Mouse (Mus musculus): ENCODE measurements around the gene Lcor.

The Lcor gene

GRCm38 (mm10) chr19:41577576-41577975 is 95.1 kb downstream of the Lcor start:
- Histone ChIP-seq H3K27me3 (ENCODE audit: control insufficient read depth, insufficient read depth, low read length, poor library complexity, severe bottlenecking) (no peaks in the 10 kb centered on the region; the same call in 1 of the 2 replicates), H3K36me3 (ENCODE audit: control insufficient read depth, insufficient read depth, low read length, poor library complexity, severe bottlenecking) (peaks cover 4% of the 10 kb centered on the region)
- DNase-seq (ENCODE audit: low read depth, low spot score): no peak

- no peak for DNase-seq (ENCODE audit: low read depth, low spot score)
- Histone ChIP-seq H3K27me3 (ENCODE audit: control insufficient read depth, insufficient read depth, low read length, poor library complexity, severe bottlenecking) (no peaks in the 10 kb centered on the region; the same call in 1 of the 2 replicates), H3K36me3 (ENCODE audit: control insufficient read depth, insufficient read depth, low read length, poor library complexity, severe bottlenecking) (peaks cover 6% of the 10 kb centered on the region)
Observed at GRCm38 (mm10) chr19:41579311-41579920, 97.0 kb downstream of the Lcor start.

DNA sequence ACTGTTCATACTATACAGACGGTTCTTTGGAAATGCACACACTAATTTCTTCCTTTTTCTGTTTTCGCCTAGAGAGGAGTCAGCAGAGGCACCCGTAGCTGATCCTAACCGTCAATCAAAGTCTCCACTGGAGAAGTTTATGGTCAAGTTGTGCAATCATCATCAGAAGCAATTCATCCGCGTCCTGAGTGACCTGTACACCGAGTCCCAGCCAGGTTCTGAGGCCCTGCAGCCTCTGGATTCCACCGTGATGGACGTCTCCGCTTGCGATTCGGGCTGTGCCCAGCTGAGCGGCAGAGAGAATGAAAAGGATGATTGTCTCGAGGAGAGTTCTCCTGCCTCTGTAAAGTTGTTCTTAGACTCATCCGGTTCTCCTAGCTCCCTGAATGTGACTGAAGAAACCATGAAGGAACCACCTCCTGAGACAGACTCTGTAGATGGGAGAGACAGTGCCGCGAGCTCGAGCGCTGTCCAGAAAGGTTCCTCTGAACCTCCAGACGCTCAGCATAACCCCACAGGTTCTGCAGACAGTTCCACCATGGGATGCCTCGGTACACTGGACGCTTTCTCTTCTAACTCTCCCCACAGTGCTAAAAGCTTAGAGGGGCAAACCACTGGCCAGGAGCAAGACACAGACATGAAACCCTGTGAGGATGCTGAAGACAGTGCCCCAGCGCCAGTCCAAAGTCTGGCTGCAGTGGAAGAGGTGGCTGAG is 99.4 kb downstream of the Lcor start, which contains the start of gene Gm340:
TSS of gene Gm340 (plus strand) at position 665 of the 715 bp plus-strand sequence.
- H3K36me3 ChIP-seq (ENCODE audit: control insufficient read depth, insufficient read depth, low read length, poor library complexity, severe bottlenecking): peaks cover 9% of the 10 kb centered on the region
- no peak for DNase-seq (ENCODE audit: low read depth, low spot score)
- no peaks in the 10 kb centered on the region; the same call in 1 of the 2 replicates for H3K27me3 ChIP-seq (ENCODE audit: control insufficient read depth, insufficient read depth, low read length, poor library complexity, severe bottlenecking)

GRCm38 (mm10) chr19:41582918-41583514 is 100.6 kb downstream of the Lcor start:
- H3K27me3 ChIP-seq (ENCODE audit: control insufficient read depth, insufficient read depth, low read length, poor library complexity, severe bottlenecking): no peaks in the 10 kb centered on the region; the same call in 1 of the 2 replicates
- DNase-seq (ENCODE audit: low read depth, low spot score): no peak
- peaks cover 9% of the 10 kb centered on the region for H3K36me3 ChIP-seq (ENCODE audit: control insufficient read depth, insufficient read depth, low read length, poor library complexity, severe bottlenecking)

GRCm38 (mm10) chr19:41586752-41587151 is 104.3 kb downstream of the Lcor start:
- DNase-seq (ENCODE audit: low read depth, low spot score): no peak
- no peaks in the 10 kb centered on the region for H3K27me3 ChIP-seq (ENCODE audit: control insufficient read depth, insufficient read depth, low read length, poor library complexity, severe bottlenecking)
- H3K36me3 ChIP-seq (ENCODE audit: control insufficient read depth, insufficient read depth, low read length, poor library complexity, severe bottlenecking): peaks cover 8% of the 10 kb centered on the region

DNA sequence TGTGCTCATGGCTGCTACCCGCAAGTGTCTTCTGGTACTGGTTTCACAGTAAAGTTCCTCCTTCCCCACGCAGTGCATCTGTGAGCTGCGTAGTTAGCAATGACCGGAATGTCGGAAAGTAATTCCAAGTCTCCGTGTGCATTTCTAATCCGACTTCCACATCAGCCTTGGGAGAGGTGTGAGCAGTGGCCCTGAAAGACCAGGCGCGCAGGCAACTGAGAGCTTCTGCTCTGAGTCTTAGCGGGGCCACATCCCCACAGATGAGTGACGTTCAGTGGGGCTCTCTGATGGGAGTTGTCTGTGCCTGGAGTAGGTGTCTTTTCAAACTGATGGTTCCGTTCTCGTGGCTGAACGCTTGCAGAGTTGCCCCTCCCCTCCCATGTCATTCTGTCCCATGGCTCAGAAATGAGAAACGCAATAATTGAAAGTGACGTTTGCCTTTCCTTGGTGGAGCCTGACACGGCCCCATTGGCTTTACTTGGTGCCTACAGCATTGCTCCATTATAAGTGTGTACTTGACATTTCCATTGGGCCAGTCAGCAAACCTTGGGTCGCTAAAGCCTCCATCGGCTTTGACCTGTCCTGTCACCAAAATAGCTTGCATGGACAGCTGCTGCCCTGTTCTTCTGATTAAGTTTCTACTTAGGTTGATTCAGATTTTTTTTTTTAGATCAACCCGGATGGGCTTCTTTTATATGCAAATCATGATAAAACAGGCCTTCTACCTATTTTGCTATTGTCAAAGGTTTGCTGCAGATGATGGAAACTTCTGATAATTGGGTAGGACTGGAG is 105.2 kb downstream of the Lcor start:
- peaks cover 5% of the 10 kb centered on the region for H3K36me3 ChIP-seq (ENCODE audit: control insufficient read depth, insufficient read depth, low read length, poor library complexity, severe bottlenecking)
- no peaks in the 10 kb centered on the region for H3K27me3 ChIP-seq (ENCODE audit: control insufficient read depth, insufficient read depth, low read length, poor library complexity, severe bottlenecking)
- no peak for DNase-seq (ENCODE audit: low read depth, low spot score)

GRCm38 (mm10) chr19:41589026-41589425 is 106.6 kb downstream of the Lcor start:
- no peaks in the 10 kb centered on the region for H3K27me3 ChIP-seq (ENCODE audit: control insufficient read depth, insufficient read depth, low read length, poor library complexity, severe bottlenecking)
- H3K36me3 ChIP-seq (ENCODE audit: control insufficient read depth, insufficient read depth, low read length, poor library complexity, severe bottlenecking): peaks cover 5% of the 10 kb centered on the region; the same call in 1 of the 2 replicates

DNA sequence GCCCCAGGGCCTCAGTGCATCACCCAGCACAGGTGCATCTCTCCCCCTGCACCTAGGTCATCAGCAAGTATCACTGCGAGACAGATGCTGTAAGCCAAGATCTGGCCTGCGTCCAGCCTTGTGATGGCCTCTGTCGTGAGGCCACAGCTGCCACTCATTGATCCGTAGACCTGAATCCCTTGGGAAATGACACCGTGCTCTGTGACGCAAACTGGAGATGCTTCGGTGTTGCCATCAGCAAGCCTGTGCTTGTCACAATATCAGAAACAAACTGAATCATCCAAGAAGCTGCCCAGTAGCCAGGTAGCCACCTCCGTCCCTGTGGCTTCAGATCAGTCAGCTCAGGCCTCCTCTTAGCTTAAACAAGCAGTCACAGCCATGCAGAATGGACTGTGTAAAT is 107.2 kb downstream of the Lcor start:
- Histone ChIP-seq H3K27me3 (ENCODE audit: control insufficient read depth, insufficient read depth, low read length, poor library complexity, severe bottlenecking) (no peaks in the 10 kb centered on the region), H3K36me3 (ENCODE audit: control insufficient read depth, insufficient read depth, low read length, poor library complexity, severe bottlenecking) (peaks cover 4% of the 10 kb centered on the region; the same call in 1 of the 2 replicates)
- DNase-seq (ENCODE audit: low read depth, low spot score): no peak

More at GRCm38 (mm10) chr19:41589026-41589425, 106.6 kb downstream of the Lcor start:
- DNase-seq (ENCODE audit: low read depth, low spot score): no peak

- peaks cover 2% of the 10 kb centered on the region; the same call in 1 of the 2 replicates for H3K36me3 ChIP-seq (ENCODE audit: control insufficient read depth, insufficient read depth, low read length, poor library complexity, severe bottlenecking)
- H3K27me3 ChIP-seq (ENCODE audit: control insufficient read depth, insufficient read depth, low read length, poor library complexity, severe bottlenecking): no peaks in the 10 kb centered on the region
- no peak for DNase-seq (ENCODE audit: low read depth, low spot score)
Observed at GRCm38 (mm10) chr19:41591808-41592207, 109.4 kb downstream of the Lcor start.

DNA sequence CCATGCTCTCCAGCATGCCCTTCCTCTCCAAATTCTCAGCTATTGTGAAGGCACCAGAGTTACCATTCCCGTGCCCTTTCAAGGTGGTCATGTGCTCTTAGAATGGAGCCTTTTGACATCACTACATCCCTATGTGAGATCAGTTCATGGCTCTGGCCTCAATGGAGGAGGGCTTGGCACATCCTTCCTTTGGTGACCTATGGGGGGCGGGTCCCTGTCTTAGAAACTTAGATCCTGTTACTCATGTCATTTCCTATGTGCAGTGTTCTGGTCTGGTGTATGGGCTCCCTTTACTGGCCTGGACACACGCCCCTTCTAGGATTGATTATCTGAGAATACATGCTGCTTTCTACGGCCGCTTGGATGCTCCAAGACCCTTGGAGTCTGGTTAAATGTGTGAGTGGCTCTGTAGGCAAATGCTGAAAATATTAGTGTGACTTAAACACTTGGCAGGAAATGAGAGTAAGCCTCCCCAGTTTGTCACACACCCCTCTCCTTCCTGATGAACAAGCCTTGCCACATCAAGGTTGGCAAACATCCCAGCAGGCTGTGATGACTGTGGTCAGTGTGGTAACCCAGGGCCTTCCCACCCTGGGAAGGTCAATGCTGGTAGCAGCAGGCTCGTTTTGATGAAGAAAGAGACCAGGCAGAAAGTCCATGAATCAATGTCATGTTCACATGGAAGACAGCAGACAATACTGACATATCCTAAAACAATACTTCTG is 114.9 kb downstream of the Lcor start:
- Histone ChIP-seq H3K36me3 (ENCODE audit: control insufficient read depth, insufficient read depth, low read length, poor library complexity, severe bottlenecking) (peaks cover 2% of the 10 kb centered on the region; the same call in 1 of the 2 replicates), H3K27me3 (ENCODE audit: control insufficient read depth, insufficient read depth, low read length, poor library complexity, severe bottlenecking) (no peaks in the 10 kb centered on the region)
- no peak for DNase-seq (ENCODE audit: low read depth, low spot score)

DNA sequence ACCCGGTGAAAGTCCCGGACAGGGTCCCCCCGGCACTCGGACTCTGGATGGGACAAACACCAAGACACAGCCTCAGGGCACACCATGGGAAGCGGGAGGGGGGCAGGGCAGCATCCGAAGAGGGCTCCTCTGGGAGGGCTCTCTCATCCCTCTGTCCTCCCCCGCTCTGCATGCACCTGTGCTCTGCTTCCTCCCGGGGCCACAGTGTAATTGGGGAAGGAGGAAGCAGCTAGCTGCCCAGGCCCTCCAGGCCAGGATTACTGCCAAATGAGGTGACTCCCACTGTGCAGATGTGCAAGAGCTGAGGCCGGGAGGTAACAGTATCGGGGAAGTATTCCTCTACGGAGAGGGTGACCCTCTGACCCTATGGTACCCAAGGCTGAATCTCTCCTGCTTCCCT is 118.2 kb downstream of the Lcor start:
- H3K36me3 ChIP-seq (ENCODE audit: control insufficient read depth, insufficient read depth, low read length, poor library complexity, severe bottlenecking): no peaks in the 10 kb centered on the region
- no peaks in the 10 kb centered on the region for H3K27me3 ChIP-seq (ENCODE audit: control insufficient read depth, insufficient read depth, low read length, poor library complexity, severe bottlenecking)
- DNase-seq (ENCODE audit: low read depth, low spot score): no peak

DNA sequence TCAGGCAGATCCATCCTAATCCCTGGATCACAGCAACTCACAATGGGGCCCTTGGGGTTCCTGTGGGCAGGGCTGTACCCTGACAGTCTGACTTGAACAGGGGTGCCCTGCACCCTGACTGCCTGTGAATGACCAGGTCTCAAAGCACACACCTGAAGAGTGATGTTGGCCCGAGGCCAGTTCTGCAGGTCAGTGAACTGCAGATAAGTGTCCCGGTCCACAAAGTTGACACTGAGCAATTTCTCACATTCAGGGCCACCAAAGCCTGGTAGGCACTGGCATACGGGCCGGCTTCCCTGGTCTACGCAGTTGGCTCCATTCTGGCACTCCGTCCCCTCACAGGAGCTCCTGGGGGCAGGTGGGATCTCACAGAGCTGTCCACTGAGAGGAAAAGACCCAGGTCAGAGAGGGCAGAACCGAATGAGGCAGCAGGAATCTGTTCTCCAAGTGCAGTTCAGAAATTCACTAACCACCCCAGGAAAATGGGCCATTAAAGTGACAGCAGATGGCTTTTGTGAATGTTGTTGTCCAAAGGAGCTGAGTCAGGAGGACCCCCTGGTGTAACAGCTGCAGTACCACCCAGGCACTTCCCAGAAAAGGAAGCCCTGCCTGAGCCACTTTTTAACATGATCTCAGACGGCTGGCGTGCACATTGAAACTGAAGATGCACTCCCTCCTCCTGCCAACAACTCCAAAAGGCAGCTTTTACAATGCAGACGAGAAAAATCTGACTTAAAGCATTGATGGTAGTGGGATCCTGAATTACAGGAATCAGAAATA is 124.0 kb downstream of the Lcor start:
- no peaks in the 10 kb centered on the region for H3K36me3 ChIP-seq (ENCODE audit: control insufficient read depth, insufficient read depth, low read length, poor library complexity, severe bottlenecking)
- DNase-seq (ENCODE audit: low read depth, low spot score): no peak
- no peaks in the 10 kb centered on the region for H3K27me3 ChIP-seq (ENCODE audit: control insufficient read depth, insufficient read depth, low read length, poor library complexity, severe bottlenecking)

- H3K36me3 ChIP-seq (ENCODE audit: control insufficient read depth, insufficient read depth, low read length, poor library complexity, severe bottlenecking): no peaks in the 10 kb centered on the region
- no peak for DNase-seq (ENCODE audit: low read depth, low spot score)
- H3K27me3 ChIP-seq (ENCODE audit: control insufficient read depth, insufficient read depth, low read length, poor library complexity, severe bottlenecking): no peaks in the 10 kb centered on the region
Observed at GRCm38 (mm10) chr19:41611683-41612082, 129.2 kb downstream of the Lcor start.
